Mouse (Mus musculus): Measurements from ENCODE around the gene Cdc7.

- no peak for TF ChIP-seq CTCF (IDR thresholded peaks at IDR 0.05; ENCODE audit: low read depth)
- no peak for TF ChIP-seq EP300 (IDR thresholded peaks at IDR 0.05; ENCODE audit: low read depth)
Measured at GRCm38 (mm10) chr5:106985594-106985993, 21.5 kb downstream of the Cdc7 start.

Data from heart, postnatal 0 days (tissue).